Mouse (Mus musculus): ENCODE results near the gene Bcor.

GRCm38 (mm10) chrX:12053315-12053914 lies 106.7 kb downstream of the Bcor start:
- TF ChIP-seq CTCF (IDR thresholded peaks at IDR 0.05; ENCODE audit: low read depth, low read length) (no peak), POLR2A (IDR thresholded peaks at IDR 0.05; ENCODE audit: extremely low read depth, insufficient read depth, low read length) (no peak)

All from liver, adult 2 months (tissue).